Mouse (Mus musculus) embryonic facial prominence, embryonic 12.5 days (tissue): ENCODE results near the gene Mknk2. TPM values are rescaled to one million over a fixed set of nuclear protein-coding genes. Genes with fewer than 3 reads are reported as not detected.

Source experiments
- ATAC-seq: fragments of 200-750 bp; cut with Nextera tagmentation; 2 replicates; pipeline ENCODE4 v1.8.0; 2017; ENCODE audit not compliant: insufficient number of reproducible peaks, insufficient read depth, low FRiP score, low TSS enrichment
- H3K27ac ChIP-seq: fragments of 300-500 bp; sonication (generic); 2 replicates; pipeline ENCODE4 v1.5.1; 2016; ENCODE audit warnings: mild to moderate bottlenecking
- H3K27me3 ChIP-seq: fragments of 300-500 bp; sonication (generic); 2 replicates; pipeline ENCODE4 v1.6.1; 2016; ENCODE audit warnings: mild to moderate bottlenecking, moderate library complexity
- H3K36me3 ChIP-seq: fragments of 300-500 bp; sonication (generic); 2 replicates; pipeline ENCODE4 v1.6.1; 2016; ENCODE audit warnings: mild to moderate bottlenecking
- H3K4me1 ChIP-seq: fragments of 300-500 bp; sonication (generic); 2 replicates; pipeline ENCODE4 v1.6.1; 2016
- H3K4me2 ChIP-seq: fragments of 300-500 bp; sonication (generic); replicated peaks from 2 replicates; pipeline ENCODE4 v1.6.1; 2016; ENCODE audit warnings: mild to moderate bottlenecking, moderate library complexity
- H3K4me3 ChIP-seq: fragments of 300-500 bp; sonication (generic); 2 replicates; pipeline ENCODE4 v1.5.1; 2016; ENCODE audit warnings: mild to moderate bottlenecking
- H3K9ac ChIP-seq: fragments of 300-500 bp; sonication (generic); 2 replicates; pipeline ENCODE4 v1.6.1; 2016; ENCODE audit warnings: mild to moderate bottlenecking, moderate library complexity
- H3K9me3 ChIP-seq: fragments of 300-500 bp; sonication (generic); 2 replicates; pipeline ENCODE4 v1.6.1; 2016; ENCODE audit warnings: mild to moderate bottlenecking, moderate library complexity
- WGBS: fragments of 180-500 bp; shearing (Covaris S2); methylation state at CpG from one replicate; pipeline ENCODE4 v1.1.7; 2016; 5-methylcytosine and 5-hydroxymethylcytosine counted together
- polyA plus RNA-seq: library from polyadenylated mRNA; unstranded; fragments of >200 nt; fragmentation: Nextera tagmentation; extraction: Ambion mirVana; gene quantifications from 2 replicates; pipeline ENCODE4 v1.2.1, GENCODE M21; 2016

The Mknk2 gene
- polyA plus RNA-seq = 117 and 122 TPM in 2 replicates

DNA sequence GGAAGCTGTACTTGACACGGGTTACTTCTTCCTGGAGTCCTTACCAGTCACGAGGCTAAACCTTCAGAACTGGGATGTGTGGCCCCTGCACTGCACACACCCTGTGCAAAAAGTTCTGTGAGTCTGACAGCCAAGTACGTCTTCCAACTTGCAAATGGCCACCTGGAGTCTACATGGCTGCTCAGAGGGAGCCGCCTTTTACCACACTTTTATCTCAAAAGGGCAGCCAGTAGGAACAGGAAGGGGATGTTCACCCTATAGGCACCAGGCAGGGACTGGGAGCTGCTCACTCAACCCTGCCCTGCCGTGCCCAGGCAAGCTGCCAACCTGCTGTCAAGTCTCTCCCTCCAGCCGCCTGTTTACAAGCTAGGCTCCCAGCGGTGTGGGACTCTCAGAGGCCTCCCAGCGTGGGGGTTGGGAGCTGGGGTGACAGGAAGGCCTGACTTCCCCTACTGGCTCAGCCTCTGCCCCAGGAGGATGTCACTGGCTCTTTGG is at the start of gene Mknk2:
Gene Mknk2 (minus strand): TSS at position 171 of the 495 bp plus-strand sequence.
- 0 out of 2 replicates have a peak, but pooled peaks cover 3% of the 10 kb centered on the region for H3K36me3 ChIP-seq
- H3K4me1 ChIP-seq = peaks cover 42% of the 10 kb centered on the region
- H3K4me2 ChIP-seq = peak within 1 kb of the TSS; percentile 83
- no peaks in the 10 kb centered on the region for H3K27me3 ChIP-seq
- H3K4me3 ChIP-seq = peak within 1 kb of the TSS; percentile 97
- peak within 1 kb of the TSS; percentile 99 for H3K27ac ChIP-seq
- H3K9me3 ChIP-seq = no peaks in the 10 kb centered on the region
- 28% methylated on average over 8 of the region's 8 CpGs for WGBS
- no peak for ATAC-seq
- peak within 1 kb of the TSS; percentile 78 for H3K9ac ChIP-seq

- Histone ChIP-seq H3K4me2 (no peak overlapping the region), H3K4me3 (no peak overlapping the region), H3K27me3 (no peaks in the 10 kb centered on the region), H3K9me3 (no peaks in the 10 kb centered on the region), H3K4me1 (no peaks in the 10 kb centered on the region), H3K27ac (no peak overlapping the region), H3K9ac (no peak overlapping the region), H3K36me3 (peaks cover 98% of the 10 kb centered on the region)
- no peak for ATAC-seq
- 85% methylated on average over 1 of the region's 1 CpGs for WGBS
These were observed 39.4 kb upstream of the Mknk2 start for GRCm38 (mm10) chr10:80717281-80717680.

GRCm38 (mm10) chr10:80710834-80711233 is 32.9 kb upstream of the Mknk2 start:
- Histone ChIP-seq H3K27ac (no peak overlapping the region), H3K4me2 (no peak overlapping the region), H3K9me3 (no peaks in the 10 kb centered on the region), H3K27me3 (no peaks in the 10 kb centered on the region), H3K36me3 (peaks cover 100% of the 10 kb centered on the region), H3K4me1 (no peaks in the 10 kb centered on the region), H3K4me3 (no peak overlapping the region), H3K9ac (no peak overlapping the region)
- WGBS = 89% methylated on average over 3 of the region's 3 CpGs
- ATAC-seq = no peak

- WGBS = 58% methylated on average over 3 of the region's 3 CpGs
- no peak overlapping the region for H3K4me3 ChIP-seq
- H3K9ac ChIP-seq = no peak overlapping the region
These were observed 27.6 kb upstream of the Mknk2 start for GRCm38 (mm10) chr10:80705479-80705878.

DNA sequence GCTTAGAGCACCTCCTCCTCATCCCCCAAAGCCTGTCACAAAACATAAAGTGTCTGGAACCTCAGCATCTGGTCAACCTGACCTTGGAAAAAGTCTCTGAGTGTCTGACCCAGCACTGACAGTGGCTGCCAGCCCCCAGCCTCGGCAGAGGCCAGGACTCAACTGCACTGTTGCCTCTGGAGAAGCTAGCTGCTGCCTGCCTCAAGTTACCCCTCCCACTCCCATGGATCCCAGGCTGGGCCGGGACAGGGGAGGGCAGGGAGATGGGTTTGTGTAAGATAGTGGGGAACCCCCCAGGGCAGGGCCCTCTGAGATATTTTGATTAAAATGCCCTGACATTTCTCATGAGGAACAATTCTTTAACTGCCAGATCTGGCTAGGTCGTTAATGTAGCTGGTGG is 27.1 kb upstream of the Mknk2 start:
- Histone ChIP-seq H3K4me2 (no peak overlapping the region), H3K4me3 (no peak overlapping the region), H3K4me1 (peaks cover 21% of the 10 kb centered on the region), H3K9me3 (no peaks in the 10 kb centered on the region), H3K27me3 (no peaks in the 10 kb centered on the region), H3K27ac (no peak overlapping the region), H3K9ac (no peak overlapping the region), H3K36me3 (peaks cover 45% of the 10 kb centered on the region)
- ATAC-seq = no peak
- 56% methylated on average over 3 of the region's 3 CpGs for WGBS

More at GRCm38 (mm10) chr10:80705479-80705878, 27.6 kb upstream of the Mknk2 start:
- Histone ChIP-seq H3K27me3 (no peaks in the 10 kb centered on the region), H3K4me2 (no peak overlapping the region), H3K4me1 (peaks cover 18% of the 10 kb centered on the region), H3K36me3 (peaks cover 49% of the 10 kb centered on the region), H3K9me3 (no peaks in the 10 kb centered on the region), H3K27ac (no peak overlapping the region)
- ATAC-seq = no peak

- ATAC-seq = no peak
- Histone ChIP-seq H3K4me1 (peaks cover 25% of the 10 kb centered on the region), H3K27ac (no peak overlapping the region), H3K4me3 (0 out of 2 replicates have a peak overlapping the region, but pooled peaks have one; percentile 14), H3K9me3 (no peaks in the 10 kb centered on the region), H3K27me3 (no peaks in the 10 kb centered on the region), H3K9ac (no peak overlapping the region), H3K4me2 (no peak overlapping the region), H3K36me3 (peaks cover 39% of the 10 kb centered on the region)
- 77% methylated on average over 5 of the region's 5 CpGs for WGBS
These were observed 26.5 kb upstream of the Mknk2 start for GRCm38 (mm10) chr10:80704418-80704817.

- ATAC-seq = no peak
- H3K9me3 ChIP-seq = no peaks in the 10 kb centered on the region
- H3K36me3 ChIP-seq = peaks cover 34% of the 10 kb centered on the region
- H3K27me3 ChIP-seq = no peaks in the 10 kb centered on the region
- H3K9ac ChIP-seq = peak overlapping the region; percentile 55
- peak overlapping the region; percentile 64 for H3K4me3 ChIP-seq
- peaks cover 25% of the 10 kb centered on the region for H3K4me1 ChIP-seq
- H3K4me2 ChIP-seq = peak overlapping the region; percentile 68
- 82% methylated on average over 5 of the region's 5 CpGs for WGBS
- H3K27ac ChIP-seq = no peak overlapping the region
These were observed 25.7 kb upstream of the Mknk2 start for GRCm38 (mm10) chr10:80703643-80704042.

DNA sequence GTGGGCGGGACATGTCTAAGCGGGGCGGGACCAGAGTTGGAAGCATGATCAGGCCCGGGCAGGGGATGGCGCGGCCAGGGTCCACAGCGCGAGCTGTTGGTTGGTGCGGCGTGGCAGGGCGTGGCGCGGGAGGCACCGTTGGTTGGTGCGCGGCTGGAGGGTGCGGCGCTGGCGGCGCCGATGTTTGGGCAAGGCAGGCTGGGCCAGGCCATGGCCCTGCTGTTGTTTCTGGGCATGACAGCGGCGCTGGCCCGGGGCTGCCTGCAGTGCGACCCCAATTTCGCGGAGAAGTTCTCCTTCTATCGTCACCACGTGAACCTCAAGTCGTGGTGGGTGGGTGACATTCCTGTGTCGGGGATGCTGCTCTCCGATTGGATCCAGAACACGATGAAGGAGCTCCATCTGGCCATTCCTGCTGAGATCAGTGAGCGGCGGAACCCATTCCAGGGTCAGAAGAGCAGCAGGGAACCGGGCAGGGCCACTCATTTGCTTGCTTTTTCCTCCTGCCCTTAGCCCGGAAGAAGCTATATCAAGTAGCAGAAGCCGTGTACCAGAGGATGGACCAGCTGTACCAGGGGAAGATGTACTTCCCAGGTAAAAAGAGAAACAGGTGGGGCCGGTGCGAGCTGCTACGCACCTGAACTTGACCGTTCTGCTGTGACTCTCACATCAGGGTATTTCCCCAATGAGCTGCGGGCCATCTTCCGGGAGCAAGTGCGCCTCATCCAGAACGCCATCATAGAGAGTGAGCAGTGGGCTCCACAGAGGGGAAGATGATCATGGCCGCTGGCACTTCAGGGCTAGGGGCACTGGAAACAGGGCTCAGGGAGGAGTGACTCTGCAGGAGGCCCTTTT is 24.9 kb upstream of the Mknk2 start:
- Histone ChIP-seq H3K9ac (peak overlapping the region; percentile 55), H3K36me3 (peaks cover 25% of the 10 kb centered on the region), H3K4me1 (peaks cover 25% of the 10 kb centered on the region), H3K4me2 (peak overlapping the region; percentile 68), H3K4me3 (peak overlapping the region; percentile 64), H3K27ac (peak overlapping the region; percentile 82), H3K9me3 (no peaks in the 10 kb centered on the region), H3K27me3 (no peaks in the 10 kb centered on the region)
- peak; percentile 88 for ATAC-seq
- 2% methylated on average over 47 of the region's 47 CpGs for WGBS

DNA sequence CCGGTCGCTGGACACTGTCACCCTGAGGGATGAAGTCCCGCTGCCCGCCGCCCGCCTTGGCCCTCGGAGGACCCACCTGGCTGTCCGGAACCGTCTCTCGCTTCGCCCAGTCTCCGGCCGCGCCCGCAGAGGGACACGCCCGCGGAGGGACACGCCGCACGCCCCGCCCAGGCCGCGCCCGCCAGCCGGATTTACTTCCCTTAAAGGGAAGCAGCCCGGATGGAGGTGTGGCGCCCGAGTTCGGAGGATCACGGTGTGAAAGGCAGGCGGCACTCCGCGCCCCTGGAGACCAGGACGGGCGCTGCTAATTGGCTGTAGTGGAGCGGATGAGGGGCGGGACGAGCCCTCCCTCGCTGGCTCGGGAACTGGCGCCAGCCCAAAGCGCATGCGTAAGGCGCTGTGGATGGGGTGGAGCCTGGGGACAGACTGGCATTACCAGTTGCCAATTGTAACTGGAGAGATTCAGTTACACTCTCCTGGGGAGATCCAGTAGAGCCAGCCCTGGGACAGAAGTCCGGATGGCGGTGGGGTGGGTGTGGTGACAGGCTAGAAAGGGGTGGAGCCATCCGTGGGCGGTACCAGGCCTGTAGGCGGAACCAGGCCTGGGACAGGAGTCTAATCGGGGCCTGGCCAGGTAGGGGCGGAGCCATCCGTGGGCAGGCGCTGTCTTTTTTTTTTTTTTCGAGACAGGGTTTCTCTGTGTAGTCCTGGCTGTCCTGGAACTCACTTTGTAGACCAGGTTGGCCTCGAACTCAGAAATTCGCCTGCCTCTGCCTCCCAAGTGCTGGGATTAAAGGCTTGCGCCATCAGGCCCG is 24.0 kb upstream of the Mknk2 start, which contains the start of the genes Mob3a and Izumo4:
Gene Mob3a (minus strand): TSS at position 257 of the 815 bp plus-strand sequence.
Gene Izumo4 (plus strand): TSS at position 464 of the 815 bp plus-strand sequence.
- peaks cover 17% of the 10 kb centered on the region for H3K36me3 ChIP-seq
- H3K4me2 ChIP-seq = peak within 1 kb of the TSS; percentile 68
- peak within 1 kb of the TSS; percentile 82 for H3K27ac ChIP-seq
- H3K9me3 ChIP-seq = no peaks in the 10 kb centered on the region
- no peaks in the 10 kb centered on the region for H3K27me3 ChIP-seq
- under 1% methylated on average over 59 of the region's 59 CpGs for WGBS
- H3K4me3 ChIP-seq = peak within 1 kb of the TSS; percentile 64
- peaks cover 25% of the 10 kb centered on the region for H3K4me1 ChIP-seq
- H3K9ac ChIP-seq = peak within 1 kb of the TSS; percentile 58
- peak; percentile 96 for ATAC-seq

DNA sequence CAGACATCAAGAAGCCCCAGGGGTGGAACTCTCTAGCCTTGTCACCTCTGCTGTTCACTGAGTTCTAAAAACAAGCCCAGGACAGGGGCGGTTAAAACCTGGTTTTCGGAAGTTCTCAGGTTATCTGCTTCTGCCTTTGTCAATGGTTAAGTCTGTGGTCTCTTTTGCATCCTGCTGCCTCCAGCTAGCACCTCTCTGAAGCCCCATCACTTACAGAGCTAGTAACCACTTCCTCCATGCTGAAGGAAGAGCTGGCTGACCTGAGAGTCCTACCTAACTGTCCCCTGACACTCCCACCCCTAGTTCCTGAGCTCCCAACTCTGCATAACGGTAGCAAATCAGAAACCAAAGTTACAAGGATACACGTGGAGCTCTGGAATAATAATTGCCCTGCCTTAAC is 22.8 kb upstream of the Mknk2 start:
- no peak for ATAC-seq
- peak overlapping the region; percentile 68 for H3K4me2 ChIP-seq
- H3K27me3 ChIP-seq = no peaks in the 10 kb centered on the region
- 0 out of 2 replicates have a peak overlapping the region, but pooled peaks have one; percentile 23 for H3K27ac ChIP-seq
- peaks cover 5% of the 10 kb centered on the region; the same call in 1 of the 2 replicates for H3K36me3 ChIP-seq
- H3K4me1 ChIP-seq = peaks cover 25% of the 10 kb centered on the region
- H3K4me3 ChIP-seq = peak overlapping the region; percentile 64
- no peaks in the 10 kb centered on the region for H3K9me3 ChIP-seq
- peak overlapping the region; percentile 58; the same call in 1 of the 2 replicates for H3K9ac ChIP-seq
- 47% methylated on average over 4 of the region's 4 CpGs for WGBS

GRCm38 (mm10) chr10:80700038-80700504 is 22.2 kb upstream of the Mknk2 start:
- Histone ChIP-seq H3K9ac (no peak overlapping the region), H3K4me2 (peak overlapping the region; percentile 68; the same call in 1 of the 2 replicates)
- 88% methylated on average over 7 of the region's 7 CpGs for WGBS

More at GRCm38 (mm10) chr10:80700038-80700504, 22.2 kb upstream of the Mknk2 start:
- no peak for ATAC-seq
- Histone ChIP-seq H3K27ac (no peak overlapping the region), H3K4me1 (peaks cover 25% of the 10 kb centered on the region), H3K4me3 (no peak overlapping the region), H3K9me3 (no peaks in the 10 kb centered on the region), H3K36me3 (peaks cover 3% of the 10 kb centered on the region; the same call in 1 of the 2 replicates), H3K27me3 (no peaks in the 10 kb centered on the region)
